Comparison of ENCODE assay signal across 23 mouse cellular contexts in the genomic region with DNA sequence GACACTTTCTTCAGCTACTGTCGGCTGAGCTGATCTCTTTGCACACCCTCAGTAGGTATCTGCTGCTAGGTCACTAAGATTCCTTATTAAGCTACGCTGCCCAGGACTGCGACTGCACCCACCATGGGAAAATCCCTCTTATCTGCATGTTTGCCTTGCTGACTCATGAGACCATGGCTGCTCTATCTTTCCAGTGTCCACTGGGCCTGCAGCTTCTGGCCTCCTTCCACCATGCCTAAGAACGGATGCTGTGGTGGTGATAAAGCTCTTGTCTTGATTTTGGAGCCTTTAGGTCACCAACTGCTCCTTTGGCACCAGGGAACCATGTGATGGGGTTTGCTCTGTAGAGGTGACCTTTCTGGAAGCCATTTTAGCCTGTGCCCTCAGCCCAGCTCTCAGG. TPM values are rescaled to one million over a fixed set of nuclear protein-coding genes. Genes with fewer than 3 reads are reported as not detected.
"Had no signal": no experiment of that assay in that cellular context is flagged by ENCODE, and none has a peak within 500 bp of the region (broad histone marks: within the 10 kb centered on the region; RNA-seq: fewer than 3 reads in every experiment).

No protein-coding gene starts in this region.

- H3K4me3 ChIP-seq: limb, embryonic 13.5 days; liver, embryonic 15.5 days; megakaryocyte, embryonic 14.5 days; midbrain, embryonic 12.5 days had no signal

- H3K4me1 ChIP-seq: limb, embryonic 13.5 days; midbrain, embryonic 12.5 days had no signal

- H3K9me3 ChIP-seq: limb, embryonic 13.5 days; liver, embryonic 15.5 days; midbrain, embryonic 12.5 days had no signal

- DNase-seq: kidney, postnatal 10 days; left cerebral cortex, postnatal 4 days; lung, embryonic 14.5 days; lung, postnatal 10 days; lung, postnatal 4 days; right cerebral cortex, adult 18-20 months; right cerebral cortex, postnatal 25 days; thymus, postnatal 4 days had no signal

- H3K27ac ChIP-seq: limb, embryonic 13.5 days; liver, embryonic 15.5 days; midbrain, embryonic 12.5 days had no signal

- H3K9ac ChIP-seq: limb, embryonic 13.5 days; liver, embryonic 15.5 days; lung, embryonic 14.5 days; midbrain, embryonic 12.5 days had no signal

- H3K27me3 ChIP-seq: limb, embryonic 13.5 days; liver, embryonic 15.5 days; midbrain, embryonic 12.5 days had no signal

- H3K36me3 ChIP-seq: limb, embryonic 13.5 days; liver, embryonic 15.5 days; midbrain, embryonic 12.5 days had no signal

- H3K4me2 ChIP-seq: limb, embryonic 13.5 days; liver, embryonic 11.5 days; liver, embryonic 15.5 days; lung, embryonic 14.5 days; midbrain, embryonic 12.5 days had no signal

RNA-seq across cellular contexts. Expression of a gene that starts 4.4 kb away (rescaled TPM):
- total RNA-seq: layer of hippocampus, postnatal 14 days; left cerebral cortex, adult 18-20 months; left cerebral cortex, postnatal 10 days had no signal
- polyA plus RNA-seq: kidney, embryonic 14.5 days; liver, embryonic 11.5 days; liver, embryonic 15.5 days; lung, embryonic 14.5 days; midbrain, embryonic 12.5 days; midbrain, postnatal 0 days; neural tube, embryonic 14.5 days had no signal

RNA-seq across cellular contexts. Expression of a gene that starts 15.9 kb away (rescaled TPM):
- total RNA-seq: layer of hippocampus, adult 8-10 months; layer of hippocampus, postnatal 14 days; left cerebral cortex, adult 18-20 months; left cerebral cortex, postnatal 10 days; left cerebral cortex, postnatal 4 days; midbrain, postnatal 0 days had no signal
- polyA plus RNA-seq: kidney, embryonic 14.5 days; limb, embryonic 13.5 days; liver, embryonic 11.5 days; lung, embryonic 14.5 days; midbrain, embryonic 12.5 days; midbrain, postnatal 0 days; neural tube, embryonic 14.5 days had no signal

RNA-seq across cellular contexts. Expression of a gene that starts 27.4 kb away (rescaled TPM):
- total RNA-seq: layer of hippocampus, adult 8-10 months; layer of hippocampus, postnatal 14 days; left cerebral cortex, adult 18-20 months; left cerebral cortex, postnatal 10 days; left cerebral cortex, postnatal 4 days; midbrain, postnatal 0 days had no signal
- polyA plus RNA-seq: large intestine, adult 2 months; liver, embryonic 11.5 days; midbrain, embryonic 12.5 days; midbrain, postnatal 0 days; neural tube, embryonic 14.5 days; small intestine, adult 2 months had no signal

RNA-seq across cellular contexts. Expression of a gene that starts 27.4 kb away (rescaled TPM):
- total RNA-seq: layer of hippocampus, adult 8-10 months; layer of hippocampus, postnatal 14 days; left cerebral cortex, adult 18-20 months; left cerebral cortex, postnatal 10 days; left cerebral cortex, postnatal 4 days; midbrain, postnatal 0 days had no signal
- polyA plus RNA-seq: kidney, embryonic 14.5 days; limb, embryonic 13.5 days; liver, embryonic 11.5 days; liver, embryonic 15.5 days; lung, embryonic 14.5 days; midbrain, embryonic 12.5 days; midbrain, postnatal 0 days; neural tube, embryonic 14.5 days; small intestine, adult 2 months; stomach, embryonic 16.5 days had no signal

RNA-seq across cellular contexts. Expression of a gene that starts 40.0 kb away (rescaled TPM):
- total RNA-seq: layer of hippocampus, adult 8-10 months; layer of hippocampus, postnatal 14 days; left cerebral cortex, adult 18-20 months; left cerebral cortex, postnatal 10 days; left cerebral cortex, postnatal 4 days; midbrain, postnatal 0 days had no signal
- polyA plus RNA-seq: kidney, embryonic 14.5 days; limb, embryonic 13.5 days; liver, embryonic 11.5 days; liver, embryonic 15.5 days; lung, embryonic 14.5 days; midbrain, embryonic 12.5 days; midbrain, postnatal 0 days; neural tube, embryonic 14.5 days had no signal
